Mouse (Mus musculus) left cerebral cortex, adult 18-20 months (tissue): ENCODE results near the gene Rdh16f1. TPM values are rescaled to one million over a fixed set of nuclear protein-coding genes. Genes with fewer than 3 reads are reported as not detected.
A peak's percentile ranks its signal among the peaks of the same experiment; 100 is the strongest.
"Not testable (repeated sequence)": the region's sequence is repeated elsewhere in the genome, so short reads cannot be mapped to it uniquely, and the experiment has no call there.

Source experiments
- DNase-seq, 2 experiments: peaks; one replicate each; pipeline ENCODE4 v3.0.0; 2021 to 2022; ENCODE audit warnings: low spot score in 2 of 2, mixed read lengths in 1 of 2
- total RNA-seq, 2 experiments: library from RNA; stranded (reverse); gene quantifications; 2 replicates each; pipeline ENCODE4 v1.2.3; 2021

The Rdh16f1 gene
- total RNA-seq, 2 experiments from 2014 or later, result not detected

DNA sequence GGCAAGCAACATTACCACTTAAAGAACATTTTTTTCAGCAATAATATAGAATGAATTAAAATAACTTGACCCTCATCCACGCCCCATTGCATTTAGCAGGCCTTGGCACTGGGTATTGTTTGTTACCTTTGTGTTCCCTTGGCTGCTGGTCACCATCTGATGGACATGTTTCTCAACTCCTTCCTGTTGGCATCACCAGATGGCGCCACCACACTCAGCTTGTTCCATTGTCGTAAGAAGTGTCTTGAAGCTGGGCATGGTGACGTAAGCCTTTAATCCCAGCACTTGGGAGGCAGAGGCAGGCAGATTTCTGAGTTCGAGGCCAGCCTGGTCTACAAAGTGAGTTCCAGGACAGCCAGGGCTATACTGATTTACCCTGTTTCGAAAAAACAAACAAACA lies 65.8 kb downstream of the Rdh16f1 start:
- DNase-seq, result peak in 1 of 2 experiments; percentile 7

DNA sequence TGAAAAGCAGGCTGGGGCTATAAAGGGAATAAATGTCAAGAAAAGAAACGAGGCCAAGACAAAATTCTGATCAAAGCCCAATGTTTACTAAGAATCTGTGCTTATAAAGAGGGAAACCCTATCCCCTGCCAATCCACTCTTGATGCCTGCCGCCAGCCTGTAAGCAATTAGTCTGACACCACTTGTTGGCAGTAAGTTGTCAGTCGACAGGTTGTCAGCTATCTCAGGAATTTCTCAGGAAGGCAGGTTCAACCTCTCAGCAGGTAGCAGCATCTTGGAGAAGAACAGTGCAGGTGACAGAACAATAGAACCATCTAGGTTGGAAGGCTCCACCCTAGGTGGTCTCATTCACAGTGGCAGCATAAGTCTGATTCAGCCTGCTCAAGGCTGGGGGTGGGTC lies 69.5 kb downstream of the Rdh16f1 start:
- no peak for DNase-seq

DNA sequence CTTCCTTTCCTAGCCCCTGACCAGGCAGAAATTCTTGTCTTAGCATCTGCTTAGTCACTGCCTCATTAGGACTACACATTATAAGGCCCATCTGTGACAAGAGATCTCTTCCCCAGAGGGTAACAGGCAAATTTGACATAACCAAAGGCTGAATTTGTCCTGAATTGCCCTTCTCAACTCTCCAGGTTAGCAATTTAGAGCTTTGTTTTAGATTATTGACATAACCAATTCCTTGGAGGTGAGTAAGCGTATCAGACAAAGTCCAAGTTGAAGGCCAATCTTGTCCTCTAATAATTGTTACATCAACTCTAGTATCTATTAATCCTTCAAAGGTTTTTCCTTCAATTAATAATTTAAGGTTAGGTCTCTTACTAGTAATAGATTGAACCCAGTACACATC lies 74.6 kb downstream of the Rdh16f1 start:
- DNase-seq, result not testable (repeated sequence)

DNA sequence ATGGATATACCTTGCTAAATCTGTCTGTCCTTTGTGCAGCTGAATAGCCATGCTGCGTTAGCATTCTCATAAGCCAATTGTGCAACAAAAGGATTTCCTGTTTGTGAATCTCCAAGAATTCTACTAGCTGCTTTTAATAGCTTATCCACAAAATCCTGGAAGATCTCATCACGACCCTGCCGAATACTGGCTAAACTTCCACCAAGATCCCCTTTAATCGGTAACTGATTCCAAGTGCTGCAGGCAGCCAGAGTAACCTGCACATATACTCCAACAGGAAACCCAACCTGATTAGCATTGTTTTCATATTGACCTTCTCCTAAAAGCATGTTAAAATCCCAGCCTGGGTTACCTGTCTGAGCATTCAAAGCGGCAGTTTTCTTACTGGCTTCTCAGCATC lies 75.7 kb downstream of the Rdh16f1 start:
- DNase-seq, result no peak

DNA sequence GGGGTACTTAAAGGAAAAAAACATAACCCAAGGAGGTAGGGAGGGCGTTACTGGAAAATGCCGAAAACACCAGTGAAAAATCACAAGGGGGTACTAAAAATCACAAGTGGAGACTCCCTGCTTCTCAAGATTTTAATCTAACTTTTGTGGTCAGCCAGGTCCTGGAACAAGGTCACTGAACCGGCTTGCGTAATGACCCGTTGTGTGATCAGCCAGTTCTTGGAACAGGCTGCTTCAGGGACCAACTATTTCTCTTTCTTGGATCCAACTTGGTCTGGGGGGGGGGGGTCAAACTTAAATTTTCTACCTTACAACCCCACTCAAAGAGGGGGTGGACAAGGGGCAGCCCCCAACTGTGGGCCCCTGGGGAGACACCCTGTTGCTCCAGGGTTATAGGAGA lies 78.2 kb downstream of the Rdh16f1 start:
- DNase-seq, result not testable (repeated sequence)

DNA sequence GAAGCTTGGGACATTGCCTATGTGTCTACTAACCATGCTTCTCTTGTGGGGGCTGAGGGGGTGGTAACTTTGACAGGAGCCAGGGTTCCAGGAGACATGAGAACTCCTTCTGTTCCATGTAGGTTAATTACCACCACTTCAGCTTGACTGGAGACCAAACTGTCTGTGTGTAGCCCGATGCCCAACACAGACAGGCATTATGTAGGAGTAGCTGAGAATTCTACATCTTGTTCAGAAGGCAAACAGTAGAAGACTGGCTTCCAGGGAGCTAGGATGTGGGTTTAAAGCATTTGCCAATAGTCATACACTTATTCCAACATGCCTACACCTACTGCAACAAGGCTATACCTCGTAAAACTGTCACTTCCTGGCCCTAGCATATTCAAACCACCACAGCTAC lies 79.0 kb downstream of the Rdh16f1 start:
- DNase-seq, result peak in 1 of 2 experiments; percentile 4

DNA sequence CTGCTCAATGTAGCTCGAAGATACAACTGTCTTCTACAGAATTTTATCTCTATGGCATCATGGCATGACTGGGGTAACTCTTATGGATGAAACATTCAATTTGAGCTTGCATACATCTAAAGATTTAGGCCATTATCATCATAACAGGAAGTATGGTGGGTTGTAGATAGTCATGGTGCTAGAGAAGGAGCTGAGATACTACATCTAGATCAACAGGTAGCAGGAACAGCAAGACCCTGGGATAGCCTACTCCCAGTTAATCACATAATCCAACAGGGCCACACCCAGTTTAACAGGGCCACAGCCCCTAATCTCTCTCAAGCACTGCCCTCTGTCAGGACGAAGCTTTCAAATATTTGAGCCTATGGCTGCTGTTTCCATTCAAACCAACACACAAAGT lies 81.2 kb downstream of the Rdh16f1 start:
- no peak for DNase-seq

Other genes starting within 250 kb of the Rdh16f1 start
- gene Ndufa4l2, start 244.8 kb upstream of the Rdh16f1 start, total RNA-seq, result 1 to 10 TPM; 3.5 to 5.2 TPM
- gene Shmt2, start 237.3 kb upstream of the Rdh16f1 start, total RNA-seq, result 10 to 100 TPM; 23.4 to 27.0 TPM
- gene Nxph4, start 225.2 kb upstream of the Rdh16f1 start, total RNA-seq, result 1 to 10 TPM; 7.6 to 8.3 TPM
- 100 to 1,000 TPM; 264 to 276 TPM for gene Lrp1, start 138.6 kb upstream of the Rdh16f1 start, total RNA-seq
- gene Stat6, start 116.8 kb upstream of the Rdh16f1 start, total RNA-seq, result 10 to 100 TPM; 15.9 to 17.8 TPM
- gene Nemp1, start 92.9 kb upstream of the Rdh16f1 start, total RNA-seq, result 1 to 10 TPM; 4.6 to 5.1 TPM
- 10 to 100 TPM; 58.2 to 71.7 TPM for gene Nab2, start 91.2 kb upstream of the Rdh16f1 start, total RNA-seq
- under 1 TPM; 0.77 to 0.88 TPM for gene Myo1a, start 54.6 kb upstream of the Rdh16f1 start, total RNA-seq
- 10 to 100 TPM; 16.4 to 17.1 TPM for gene Tac2, start 35.3 kb upstream of the Rdh16f1 start, total RNA-seq
- 1 to 10 TPM; 9.6 to 9.9 TPM for gene Zbtb39, start 20.2 kb upstream of the Rdh16f1 start, total RNA-seq
- 1 to 10 TPM; 1.5 to 2.2 TPM for gene Gpr182, start 8.1 kb upstream of the Rdh16f1 start, total RNA-seq
- under 1 TPM in 1 of 2 experiments, not detected in 1; 0.19 TPM for gene Rdh1, start 66 bp upstream of the Rdh16f1 start, total RNA-seq
- gene Rdh9, start 16.6 kb downstream of the Rdh16f1 start, total RNA-seq, result under 1 TPM; 0.30 to 0.65 TPM
- gene Rdh16, start 41.4 kb downstream of the Rdh16f1 start, total RNA-seq, result under 1 TPM; 0.23 to 0.28 TPM
- gene Rdh19, start 90.1 kb downstream of the Rdh16f1 start, total RNA-seq, result not detected
- gene Rdh16f2, start 106.7 kb downstream of the Rdh16f1 start, total RNA-seq, result not detected
- not detected for gene Rdh7, start 129.0 kb downstream of the Rdh16f1 start, total RNA-seq
- not detected for gene Sdr9c7, start 138.7 kb downstream of the Rdh16f1 start, total RNA-seq
- gene Hsd17b6, start 247.8 kb downstream of the Rdh16f1 start, total RNA-seq, result not detected